Comparison of ENCODE assay signal across 8 mouse cellular contexts in genomic region chr9:108136225-108136624, GRCm38 (mm10). TPM values are rescaled to one million over a fixed set of nuclear protein-coding genes. Genes with fewer than 3 reads are reported as not detected.
DNase-seq lines count a peak whose midpoint lies in the region; ATAC-seq lines count a peak whose summit lies in the region.

No protein-coding gene starts in this region.

- DNase-seq in heart, embryonic 10.5 days (ENCODE audit: low spot score): no peak
- DNase-seq in 3T3-L1 (ENCODE audit: low read depth, low spot score): peak; percentile 73
- peak; percentile 80 for DNase-seq in R1 (ENCODE audit: low read depth, low spot score)
- peak; percentile 54 for DNase-seq in hindlimb bud, embryonic 11.5 days (ENCODE audit: extremely low spot score, low read depth, low spot score)
- DNase-seq in thymus, postnatal 0 days (ENCODE audit: low spot score): peak; percentile 52
- no peak for DNase-seq in yolk sac, embryonic 10.5 days (ENCODE audit: low spot score)
- DNase-seq in layer of hippocampus, adult 9-10 months (ENCODE audit: low spot score): no peak

- no peak overlapping the region for H3K4me3 ChIP-seq in heart, embryonic 13.5 days
- H3K4me3 ChIP-seq in heart, embryonic 10.5 days: no peak overlapping the region

- peaks cover 3% of the 10 kb centered on the region for H3K27me3 ChIP-seq in heart, embryonic 13.5 days (replicated peaks)
- H3K27me3 ChIP-seq in heart, embryonic 10.5 days (ENCODE audit: insufficient read depth, poor library complexity, severe bottlenecking): peaks cover 2% of the 10 kb centered on the region; the same call in 1 of the 2 replicates

- H3K9me3 ChIP-seq in heart, embryonic 13.5 days: no peaks in the 10 kb centered on the region
- H3K9me3 ChIP-seq in heart, embryonic 10.5 days: no peaks in the 10 kb centered on the region

- no peak overlapping the region for H3K4me2 ChIP-seq in heart, embryonic 13.5 days

- H3K27ac ChIP-seq in heart, embryonic 13.5 days (replicated peaks): 0 out of 2 replicates have a peak overlapping the region, but pooled peaks have one; percentile 49
- no peak overlapping the region for H3K27ac ChIP-seq in heart, embryonic 10.5 days

- no peak for ATAC-seq in heart, embryonic 13.5 days (ENCODE audit: extremely low read depth, insufficient number of reproducible peaks, low FRiP score, low TSS enrichment)

- peaks cover 16% of the 10 kb centered on the region for H3K4me1 ChIP-seq in heart, embryonic 13.5 days
- peaks cover 13% of the 10 kb centered on the region for H3K4me1 ChIP-seq in heart, embryonic 10.5 days

- H3K9ac ChIP-seq in heart, embryonic 13.5 days: no peak overlapping the region

- no peaks in the 10 kb centered on the region for H3K36me3 ChIP-seq in heart, embryonic 13.5 days
- no peaks in the 10 kb centered on the region for H3K36me3 ChIP-seq in heart, embryonic 10.5 days

- 34% methylated on average over 1 of the region's 1 CpGs for WGBS in heart, embryonic 13.5 days
- WGBS in heart, embryonic 10.5 days: 38% methylated on average over 1 of the region's 1 CpGs

RNA-seq across cellular contexts. Expression of gene Apeh, which starts 41.8 kb away (rescaled TPM):
- polyA plus RNA-seq in heart, embryonic 13.5 days (2015; fragmentation: Nextera tagmentation; extraction: Ambion mirVana): 51.3 and 62.5 TPM in 2 replicates
- 80.7 and 84.4 TPM in 2 replicates for polyA plus RNA-seq in heart, embryonic 10.5 days (2016; fragmentation: Nextera tagmentation; extraction: Ambion mirVana)
- polyA plus RNA-seq in thymus, postnatal 0 days (2015; fragmentation: Nextera tagmentation; extraction: Ambion mirVana): 48.0 and 51.4 TPM in 2 replicates

RNA-seq across cellular contexts. Expression of gene Rnf123, which starts 53.1 kb away (rescaled TPM):
- 29.4 and 30.9 TPM in 2 replicates for polyA plus RNA-seq in heart, embryonic 13.5 days (2015; fragmentation: Nextera tagmentation; extraction: Ambion mirVana)
- 31.8 and 33.1 TPM in 2 replicates for polyA plus RNA-seq in heart, embryonic 10.5 days (2016; fragmentation: Nextera tagmentation; extraction: Ambion mirVana)
- 27.9 and 37.9 TPM in 2 replicates for polyA plus RNA-seq in thymus, postnatal 0 days (2015; fragmentation: Nextera tagmentation; extraction: Ambion mirVana)

RNA-seq across cellular contexts. Expression of gene Bsn, which starts 54.0 kb away (rescaled TPM):
- polyA plus RNA-seq in heart, embryonic 13.5 days (2015; fragmentation: Nextera tagmentation; extraction: Ambion mirVana): 0.32 and 0.36 TPM in 2 replicates
- 1.3 and 1.4 TPM in 2 replicates for polyA plus RNA-seq in heart, embryonic 10.5 days (2016; fragmentation: Nextera tagmentation; extraction: Ambion mirVana)
- 1.9 and 2.0 TPM in 2 replicates for polyA plus RNA-seq in thymus, postnatal 0 days (2015; fragmentation: Nextera tagmentation; extraction: Ambion mirVana)

RNA-seq across cellular contexts. Expression of gene Mst1, which starts 56.0 kb away (rescaled TPM):
- polyA plus RNA-seq in heart, embryonic 13.5 days (2015; fragmentation: Nextera tagmentation; extraction: Ambion mirVana): 0.20 and 0.59 TPM in 2 replicates
- 1.6 TPM in 2 replicates for polyA plus RNA-seq in heart, embryonic 10.5 days (2016; fragmentation: Nextera tagmentation; extraction: Ambion mirVana)
- polyA plus RNA-seq in thymus, postnatal 0 days (2015; fragmentation: Nextera tagmentation; extraction: Ambion mirVana): 1.5 and 3.1 TPM in 2 replicates

Comparison
In these comparisons a context has a peak if more than half of its experiments do, and no peak if none do; other contexts are left out.
1. DNase-seq: peak in 3T3-L1 (single experiment), R1 (single experiment), hindlimb bud, embryonic 11.5 days (single experiment) and thymus, postnatal 0 days (single experiment); none in heart, embryonic 10.5 days (single experiment), yolk sac, embryonic 10.5 days (single experiment) and layer of hippocampus, adult 9-10 months (single experiment).